Mouse (Mus musculus) ES-Bruce4 (cell line): Measurements from ENCODE around the gene Gpr68.

Experiments used
- CTCF ChIP-seq: IDR thresholded peaks from one replicate; pipeline ENCODE4 v1.8.1; 2011; ENCODE audit warnings: low read depth, low read length
- POLR2A ChIP-seq: IDR thresholded peaks from one replicate; pipeline ENCODE4 v1.8.1; 2011; ENCODE audit warnings: low read length; ENCODE audit not compliant: insufficient read depth

DNA sequence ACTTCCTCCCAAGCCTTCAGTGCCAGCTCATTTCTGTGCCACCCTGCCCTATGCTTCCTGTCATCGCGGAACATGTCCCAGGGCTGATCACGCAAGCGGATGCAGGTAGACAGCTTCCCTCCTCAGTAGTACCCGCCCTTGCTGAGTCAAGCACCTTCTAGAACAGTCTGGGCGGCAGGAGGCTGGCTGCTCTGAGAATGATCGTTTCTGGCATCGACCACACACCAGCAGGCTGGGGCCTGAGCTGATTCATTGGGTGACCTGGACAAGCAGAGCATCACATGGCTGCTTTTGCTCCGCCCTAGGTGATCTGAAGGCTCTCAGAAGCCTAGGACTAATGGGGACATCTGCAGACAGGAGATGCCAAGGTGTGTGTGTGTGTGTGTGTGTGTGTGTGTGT lies 4.2 kb downstream of the Gpr68 start:
- no peak for TF ChIP-seq CTCF
- TF ChIP-seq POLR2A, result no peak
